Mouse (Mus musculus) ES-Bruce4 (cell line): ENCODE measurements around the gene Nxt1.

ENCODE experiments used
- CTCF ChIP-seq: IDR thresholded peaks from one replicate; pipeline ENCODE4 v1.8.1; 2011; ENCODE audit warnings: low read depth, low read length
- EP300 ChIP-seq: IDR thresholded peaks from 2 replicates; pipeline ENCODE4 v1.6.1; 2011; ENCODE audit warnings: low read depth, low read length; ENCODE audit not compliant: insufficient read depth
- POLR2A ChIP-seq: IDR thresholded peaks from one replicate; pipeline ENCODE4 v1.8.1; 2011; ENCODE audit warnings: low read length; ENCODE audit not compliant: insufficient read depth

GRCm38 (mm10) chr2:148712326-148712725 is 39.9 kb downstream of the Nxt1 start:
- TF ChIP-seq CTCF (no peak), POLR2A (no peak), EP300 (no peak)
